Mouse (Mus musculus) neutrophil, adult 59 days (primary cell): ENCODE data around the gene 2210016L21Rik. TPM values are rescaled to one million over a fixed set of nuclear protein-coding genes. Genes with fewer than 3 reads are reported as not detected.

Experiments used
- total RNA-seq, 2 experiments: library from RNA; stranded (reverse); gene quantifications; 1 replicate in 1 of 2; 2 replicates in 1 of 2; pipeline ENCODE4 v1.2.4; 2023

Gene 2210016L21Rik
- total RNA-seq, result 10 to 100 TPM; 12.7 to 13.0 TPM

DNA sequence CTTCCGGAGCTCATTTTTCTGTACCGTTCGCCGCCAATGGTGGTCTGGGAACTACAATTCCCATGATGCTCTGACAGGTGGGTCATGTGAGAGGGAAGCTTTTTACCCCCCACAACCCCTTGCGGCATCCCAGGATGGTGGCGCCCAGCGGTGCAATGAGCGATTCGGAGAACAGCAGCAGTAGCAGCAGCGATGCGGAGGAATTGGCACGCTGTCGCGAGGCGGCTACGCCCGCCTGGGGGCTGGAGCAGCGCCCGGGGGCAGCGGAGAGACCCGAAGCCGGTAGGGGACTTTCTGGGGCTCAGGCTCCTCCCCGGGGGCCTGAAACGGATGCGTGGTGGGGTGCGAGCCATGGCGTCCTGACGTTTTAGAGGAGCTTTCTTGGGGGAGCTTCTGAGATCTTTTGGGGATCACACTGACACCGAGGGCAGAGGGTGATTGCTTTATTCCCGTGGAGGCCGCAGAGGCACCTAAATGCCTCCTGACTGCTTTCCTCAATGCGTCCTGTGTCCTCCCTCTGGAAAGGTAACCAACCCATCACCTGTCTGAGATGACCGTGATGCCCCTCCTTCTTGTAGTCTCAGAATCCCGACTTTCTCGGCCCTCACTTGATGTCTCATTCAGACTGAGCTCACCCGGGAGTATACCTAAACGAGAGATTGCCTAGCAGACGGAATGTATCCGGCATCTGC is at the start of gene 2210016L21Rik:
2210016L21Rik (plus strand) TSS at position 85 of the 692 bp plus-strand sequence.

DNA sequence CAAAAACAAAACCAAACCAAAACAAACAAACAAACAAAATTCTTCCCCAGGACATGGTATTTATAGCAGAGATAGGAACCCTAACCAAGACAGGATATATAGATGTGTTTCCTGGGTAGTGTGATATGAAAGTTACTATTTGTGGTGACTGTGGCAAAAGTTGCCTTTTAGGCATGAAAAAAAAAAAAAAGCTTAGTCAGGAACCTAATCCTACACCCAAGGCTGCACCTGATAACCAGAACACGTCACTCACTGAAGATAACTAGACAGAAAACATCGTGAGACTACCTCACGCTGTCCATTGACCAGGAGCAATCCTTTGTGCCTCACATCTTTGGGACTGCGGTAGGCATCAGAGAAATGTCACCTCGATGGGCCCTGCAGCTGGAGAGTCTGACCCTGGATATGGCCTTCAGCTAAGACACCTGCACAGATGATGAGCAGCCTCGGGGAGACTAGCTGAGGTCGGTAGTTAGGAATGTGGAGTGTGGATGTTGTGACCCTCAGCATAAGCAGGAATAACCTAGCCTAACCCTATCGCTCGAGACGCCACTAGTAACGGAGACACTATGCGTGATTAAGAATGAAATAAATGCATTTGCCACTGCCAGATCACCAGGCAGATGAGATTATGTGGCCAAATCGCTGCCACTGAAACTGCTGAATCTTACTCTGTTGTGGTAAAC is 45.1 kb upstream of the 2210016L21Rik start, which contains the start of gene Oasl2:
Oasl2 (plus strand) TSS at position 249 of the 686 bp plus-strand sequence.

DNA sequence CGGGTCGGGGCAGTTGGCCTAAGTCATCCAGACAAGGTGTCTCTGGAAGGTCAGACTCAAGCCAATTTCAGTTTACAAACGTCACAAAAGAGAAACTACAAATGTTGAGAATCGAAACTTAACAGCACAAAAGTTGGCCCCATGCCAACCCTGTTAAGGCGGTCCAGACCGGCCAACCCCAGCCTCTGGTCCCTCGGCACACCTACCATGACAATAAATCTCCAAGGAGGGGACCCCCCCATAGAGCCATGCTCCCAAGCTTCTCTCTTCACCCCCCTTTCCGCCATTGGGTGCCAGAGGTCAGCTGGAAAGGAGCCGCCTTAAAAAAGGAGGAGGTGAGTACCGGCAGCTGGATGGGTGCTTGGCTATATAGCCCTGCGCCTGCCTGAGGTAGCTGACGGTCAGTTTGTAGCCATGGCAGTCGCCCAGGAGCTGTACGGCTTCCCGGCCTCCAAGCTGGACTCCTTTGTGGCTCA is 18.9 kb upstream of the 2210016L21Rik start, which contains the start of gene Oasl1:
Oasl1 (plus strand) TSS at position 243 of the 476 bp plus-strand sequence.

DNA sequence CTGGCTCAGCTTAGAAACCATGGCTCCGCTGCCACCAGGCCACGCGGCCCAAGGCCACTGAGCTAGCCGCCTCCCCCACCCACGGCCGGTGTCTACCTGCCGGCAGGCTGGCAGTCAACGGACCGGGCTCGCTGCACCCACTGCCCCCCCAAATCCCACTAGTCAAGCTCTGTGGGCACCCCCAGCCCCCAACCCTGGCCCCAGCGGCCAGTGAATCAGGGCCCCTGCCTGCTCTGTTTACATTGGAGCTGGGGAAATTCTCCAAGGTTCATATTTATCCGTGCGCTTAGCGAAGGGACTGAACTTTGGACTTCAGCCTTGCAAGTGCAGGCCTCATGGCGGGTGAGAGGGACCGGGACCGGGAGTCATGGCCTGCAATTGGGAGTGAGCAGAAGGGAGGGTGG is 28.9 kb downstream of the 2210016L21Rik start, which contains the start of gene Hnf1a:
Hnf1a (minus strand) TSS at position 271 of the 404 bp plus-strand sequence.

Other genes with a start within 250 kb of the 2210016L21Rik start
- gene Tchp, start 234.4 kb upstream of the 2210016L21Rik start, total RNA-seq, result 1 to 10 TPM; 4.7 to 6.2 TPM
- 100 to 1,000 TPM; 228 to 235 TPM for gene Ankrd13a, start 167.5 kb upstream of the 2210016L21Rik start, total RNA-seq
- gene Git2, start 166.6 kb upstream of the 2210016L21Rik start, total RNA-seq, result 100 to 1,000 TPM; 136 to 142 TPM
- 10 to 100 TPM; 21.0 to 27.6 TPM for gene 1500011B03Rik, start 118.7 kb upstream of the 2210016L21Rik start, total RNA-seq
- gene 4930519G04Rik, start 88.5 kb upstream of the 2210016L21Rik start, total RNA-seq, result under 1 TPM in 1 of 2 experiments, not detected in 1; 0.53 TPM
- gene Gm9936, start 83.5 kb upstream of the 2210016L21Rik start, total RNA-seq, result not detected
- gene Oasl2, start 45.2 kb upstream of the 2210016L21Rik start, total RNA-seq, result 10 to 100 TPM; 10.8 to 14.4 TPM
- 10 to 100 TPM in 1 of 2 experiments, 1 to 10 TPM in 1; 6.1 to 11.8 TPM for gene Oasl1, start 18.9 kb upstream of the 2210016L21Rik start, total RNA-seq
- gene Hnf1a, start 28.9 kb downstream of the 2210016L21Rik start, total RNA-seq, result not detected
- gene Sppl3, start 69.0 kb downstream of the 2210016L21Rik start, total RNA-seq, result 10 to 100 TPM; 45.9 to 47.6 TPM
- gene Gm10401, start 156.1 kb downstream of the 2210016L21Rik start, total RNA-seq, result not detected
- 10 to 100 TPM; 16.7 to 18.9 TPM for gene Acads, start 177.2 kb downstream of the 2210016L21Rik start, total RNA-seq
- 10 to 100 TPM; 18.0 to 21.5 TPM for gene Unc119b, start 192.8 kb downstream of the 2210016L21Rik start, total RNA-seq
- gene Mlec, start 216.0 kb downstream of the 2210016L21Rik start, total RNA-seq, result 100 to 1,000 TPM; 119 to 122 TPM